Mouse (Mus musculus) liver, embryonic 14.5 days (tissue): Measurements from ENCODE around the gene Bmpr2.

Experiments
- CTCF ChIP-seq: IDR thresholded peaks from 2 replicates; pipeline ENCODE4 v1.5.1; 2016; ENCODE audit warnings: antibody characterized with exemption, low read depth, control low read depth
- EP300 ChIP-seq: IDR thresholded peaks from 2 replicates; pipeline ENCODE4 v1.6.1; 2016; ENCODE audit warnings: antibody characterized with exemption, low read depth

DNA sequence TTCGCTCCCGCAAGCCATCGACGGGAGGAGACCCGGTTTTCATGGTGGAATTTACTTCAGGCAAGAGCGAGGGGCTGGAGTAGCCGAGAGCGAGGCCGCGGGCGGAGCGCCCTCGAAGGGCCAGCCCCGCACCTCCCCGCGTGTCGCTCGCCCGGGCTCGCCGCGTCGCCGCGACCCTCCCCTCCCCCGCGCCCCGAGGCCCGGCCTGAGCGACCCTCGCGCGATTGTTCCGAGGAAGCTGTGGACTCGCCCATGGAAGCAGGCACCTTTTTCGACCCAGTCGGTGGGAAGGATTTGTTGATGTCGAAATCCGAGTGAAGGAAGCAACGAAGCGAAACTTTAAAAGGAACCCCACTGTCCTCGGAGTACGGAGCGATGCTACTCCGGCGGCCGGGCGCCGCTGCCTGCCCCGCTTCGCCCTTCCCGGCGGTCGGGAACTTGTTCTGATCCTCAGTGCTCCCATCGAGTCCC is 616 bp downstream of the Bmpr2 start:
- TF ChIP-seq CTCF, result no peak
- no peak for TF ChIP-seq EP300
